16 mouse cellular contexts compared by ENCODE assay signal in the genomic region with DNA sequence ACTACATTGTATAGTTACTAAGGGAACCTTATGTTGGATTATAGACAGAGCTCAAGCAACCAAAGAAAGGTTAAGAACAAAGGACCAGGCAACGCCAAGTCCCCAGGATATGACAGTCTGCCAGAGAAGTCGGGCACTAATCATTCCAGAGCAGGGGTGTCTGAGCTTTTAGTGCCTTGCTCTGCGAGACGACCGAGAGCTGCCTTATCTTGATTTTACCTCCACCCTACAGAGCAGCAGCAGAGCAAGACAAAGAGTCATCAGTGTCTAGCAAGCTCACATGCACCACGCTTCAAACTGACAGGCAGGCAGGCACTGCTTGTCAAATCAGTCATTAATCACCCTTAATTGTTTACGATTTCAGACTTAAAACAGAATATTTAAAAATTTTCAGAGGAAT.
DNase-seq lines count a peak whose midpoint lies in the region; ATAC-seq and TF ChIP-seq lines count a peak whose summit lies in the region.
"Had no signal": no experiment of that assay in that cellular context is flagged by ENCODE, and none has a peak within 500 bp of the region (broad histone marks: within the 10 kb centered on the region; RNA-seq: fewer than 3 reads in every experiment).

No protein-coding gene starts in this region.

- no peak for TF ChIP-seq EP300 in heart, postnatal 0 days (IDR thresholded peaks at IDR 0.05; ENCODE audit: low read depth)

- 58% methylated on average over 7 of the region's 7 CpGs for whole genome bisulfite sequencing in neural tube, embryonic 13.5 days
- WGBS in heart, postnatal 0 days, result 18% methylated on average over 7 of the region's 7 CpGs

- no peaks in the 10 kb centered on the region for H3K27me3 ChIP-seq in neural tube, embryonic 13.5 days
- H3K27me3 ChIP-seq in heart, postnatal 0 days (ENCODE audit: control insufficient read depth, insufficient read depth, low read length), result no peaks in the 10 kb centered on the region
- H3K27me3 ChIP-seq: embryonic facial prominence, embryonic 12.5 days; lung, embryonic 15.5 days; Patski had no signal

- no peaks in the 10 kb centered on the region for H3K9me3 ChIP-seq in neural tube, embryonic 13.5 days
- H3K9me3 ChIP-seq in heart, postnatal 0 days (replicated peaks; ENCODE audit: control insufficient read depth, low read length), result no peaks in the 10 kb centered on the region
- H3K9me3 ChIP-seq: embryonic facial prominence, embryonic 12.5 days; lung, embryonic 15.5 days had no signal

- H3K9ac ChIP-seq in neural tube, embryonic 13.5 days, result no peak overlapping the region
- H3K9ac ChIP-seq in heart, postnatal 0 days (replicated peaks; ENCODE audit: low read depth, low read length), result no peak overlapping the region
- H3K9ac ChIP-seq: embryonic facial prominence, embryonic 12.5 days; lung, embryonic 15.5 days had no signal

- DNase-seq in heart, adult 18-20 months, result peak; percentile 17 to 34
- DNase-seq in heart, postnatal 36 days, result no peak
- no peak for DNase-seq in neural tube, embryonic 10.5 days (ENCODE audit: extremely low spot score, low spot score)
- DNase-seq in heart, postnatal 0 days (ENCODE audit: low spot score), result no peak
- DNase-seq in embryo, embryonic 10.5 days (ENCODE audit: low spot score), result no peak
- no peak for DNase-seq in retina, postnatal 1 day
- DNase-seq in layer of hippocampus, adult 9-10 months (ENCODE audit: low spot score), result no peak
- DNase-seq: adrenal gland, adult 8-10 months; cerebellum, adult 2 months; right cerebral cortex, postnatal 4 days had no signal

- no peak for TF ChIP-seq CTCF in heart, postnatal 0 days (IDR thresholded peaks at IDR 0.05; ENCODE audit: low read depth)

- H3K27ac ChIP-seq in neural tube, embryonic 13.5 days (replicated peaks), result peak overlapping the region; percentile 46; the same call in 1 of the 2 replicates
- H3K27ac ChIP-seq in heart, postnatal 0 days (ENCODE audit: low read depth), result peak overlapping the region; percentile 60
- H3K27ac ChIP-seq: embryonic facial prominence, embryonic 12.5 days; lung, embryonic 15.5 days had no signal

- peaks cover 77% of the 10 kb centered on the region for H3K36me3 ChIP-seq in neural tube, embryonic 13.5 days
- peaks cover 68% of the 10 kb centered on the region for H3K36me3 ChIP-seq in heart, postnatal 0 days (replicated peaks; ENCODE audit: control insufficient read depth, insufficient read depth, low read length)

- H3K4me3 ChIP-seq in neural tube, embryonic 13.5 days, result no peak overlapping the region
- no peak overlapping the region for H3K4me3 ChIP-seq in heart, postnatal 0 days (ENCODE audit: low read depth, low read length)
- H3K4me3 ChIP-seq: embryonic facial prominence, embryonic 12.5 days; lung, embryonic 15.5 days had no signal

- ATAC-seq in neural tube, embryonic 13.5 days (ENCODE audit: low read depth), result no peak
- peak; percentile 41; the same call in 1 of the 2 replicates for ATAC-seq in heart, postnatal 0 days (ENCODE audit: insufficient read depth, low read depth)
- ATAC-seq: intestine, postnatal 0 days; midbrain, embryonic 16.5 days; Patski had no signal

- no peaks in the 10 kb centered on the region for H3K4me1 ChIP-seq in neural tube, embryonic 13.5 days (replicated peaks)
- H3K4me1 ChIP-seq in heart, postnatal 0 days (ENCODE audit: control insufficient read depth, insufficient read depth), result peaks cover 10% of the 10 kb centered on the region; the same call in 1 of the 2 replicates
- H3K4me1 ChIP-seq: embryonic facial prominence, embryonic 12.5 days; lung, embryonic 15.5 days had no signal

- no peak overlapping the region for H3K4me2 ChIP-seq in neural tube, embryonic 13.5 days
- no peak overlapping the region for H3K4me2 ChIP-seq in heart, postnatal 0 days (ENCODE audit: low read depth, low read length)
- H3K4me2 ChIP-seq: embryonic facial prominence, embryonic 12.5 days; lung, embryonic 15.5 days had no signal

- intact Hi-C loops in heart, postnatal 36 days (cut with DNase I), result loop anchor here (5.0 kb wide), 2 partner anchors 34 to 54 kb away; no protein-coding TSS in a partner anchor

Comparison
In these comparisons a context has a peak if more than half of its experiments do, and no peak if none do; other contexts are left out.
1. DNase-seq: peak in heart, adult 18-20 months (2 of 2); none in heart, postnatal 36 days (0 of 2), neural tube, embryonic 10.5 days (single experiment), heart, postnatal 0 days (single experiment), embryo, embryonic 10.5 days (single experiment), retina, postnatal 1 day (single experiment) and layer of hippocampus, adult 9-10 months (single experiment).